Mouse (Mus musculus) embryonic facial prominence, embryonic 14.5 days (tissue): ENCODE measurements around the gene Ppox. TPM values are rescaled to one million over a fixed set of nuclear protein-coding genes. Genes with fewer than 3 reads are reported as not detected.

ENCODE experiments used
- ATAC-seq: fragments of 200-750 bp; cut with Nextera tagmentation; 2 replicates; pipeline ENCODE4 v1.8.0; 2017; ENCODE audit warnings: low read depth, moderate number of reproducible peaks, moderate TSS enrichment
- DNase-seq: peaks from one replicate; pipeline ENCODE4 v3.0.0-alpha.2; 2015; ENCODE audit warnings: low spot score
- H3K27ac ChIP-seq: fragments of 300-500 bp; sonication (generic); replicated peaks from 2 replicates; pipeline ENCODE4 v1.5.1; 2014; ENCODE audit warnings: low read depth, mild to moderate bottlenecking, low read length, moderate library complexity
- H3K27me3 ChIP-seq: fragments of 300-500 bp; sonication (generic); replicated peaks from 2 replicates; pipeline ENCODE4 v1.6.1; 2014; ENCODE audit warnings: low read length; ENCODE audit not compliant: control insufficient read depth, insufficient read depth
- H3K36me3 ChIP-seq: fragments of 300-500 bp; sonication (generic); 2 replicates; pipeline ENCODE4 v1.6.1; 2014; ENCODE audit warnings: low read length, mixed read lengths; ENCODE audit not compliant: control insufficient read depth, insufficient read depth
- H3K4me1 ChIP-seq: fragments of 300-500 bp; sonication (generic); 2 replicates; pipeline ENCODE4 v1.6.1; 2014; ENCODE audit warnings: antibody characterized with exemption, low read length; ENCODE audit not compliant: control insufficient read depth, insufficient read depth
- H3K4me2 ChIP-seq: fragments of 300-500 bp; sonication (generic); 2 replicates; pipeline ENCODE4 v1.6.1; 2014; ENCODE audit warnings: low read depth, mild to moderate bottlenecking, low read length, moderate library complexity, mixed read lengths
- H3K4me3 ChIP-seq: fragments of 300-500 bp; sonication (generic); 2 replicates; pipeline ENCODE4 v1.5.1; 2014; ENCODE audit warnings: low read depth, mild to moderate bottlenecking, low read length
- H3K9ac ChIP-seq: fragments of 300-500 bp; sonication (generic); 2 replicates; pipeline ENCODE4 v1.6.1; 2014; ENCODE audit warnings: low read depth, mild to moderate bottlenecking, low read length, moderate library complexity, mixed read lengths
- H3K9me3 ChIP-seq: fragments of 300-500 bp; sonication (generic); 2 replicates; pipeline ENCODE4 v1.6.1; 2016; ENCODE audit warnings: low read length; ENCODE audit not compliant: control insufficient read depth
- WGBS: fragments of 180-500 bp; shearing (Covaris S2); extraction: QIAGEN DNeasy Blood & Tissue Kit; methylation state at CpG from one replicate; pipeline ENCODE4 v1.1.7; 2014; 5-methylcytosine and 5-hydroxymethylcytosine counted together
- polyA plus RNA-seq: library from polyadenylated mRNA; unstranded; fragments of >200 nt; fragmentation: Nextera tagmentation; extraction: Ambion mirVana; gene quantifications from 2 replicates; pipeline ENCODE4 v1.2.1, GENCODE M21; 2014

The Ppox gene
- polyA plus RNA-seq, 1 experiment from 2014 or later, result 44.3 TPM

GRCm38 (mm10) chr1:171235791-171236190 lies 45.2 kb downstream of the Ppox start:
- H3K4me1 ChIP-seq, result no peaks in the 10 kb centered on the region
- WGBS, result 81% methylated on average over 4 of the region's 4 CpGs
- H3K9ac ChIP-seq, result no peak overlapping the region
- no peak for DNase-seq
- H3K36me3 ChIP-seq, result peaks cover 77% of the 10 kb centered on the region
- H3K4me2 ChIP-seq, result no peak overlapping the region
- H3K9me3 ChIP-seq, result no peaks in the 10 kb centered on the region
- H3K27me3 ChIP-seq, result no peaks in the 10 kb centered on the region
- no peak overlapping the region for H3K4me3 ChIP-seq
- H3K27ac ChIP-seq, result no peak overlapping the region
- ATAC-seq, result no peak

GRCm38 (mm10) chr1:171234538-171234937 lies 46.4 kb downstream of the Ppox start:
- no peak overlapping the region for H3K9ac ChIP-seq
- no peak for ATAC-seq
- 92% methylated on average over 4 of the region's 4 CpGs for WGBS

GRCm38 (mm10) chr1:171234126-171234525 lies 46.9 kb downstream of the Ppox start, which contains the start of gene Fcer1g:
Gene Fcer1g, minus strand, starts transcription at chr1:171234365.
- 91% methylated on average over 14 of the region's 14 CpGs for WGBS
- ATAC-seq (no peak), DNase-seq (no peak)
- Histone ChIP-seq H3K36me3 (peaks cover 60% of the 10 kb centered on the region), H3K27ac (no peak within 1 kb of the TSS), H3K4me3 (no peak within 1 kb of the TSS), H3K9me3 (no peaks in the 10 kb centered on the region), H3K4me1 (no peaks in the 10 kb centered on the region), H3K9ac (no peak within 1 kb of the TSS), H3K4me2 (no peak within 1 kb of the TSS), H3K27me3 (no peaks in the 10 kb centered on the region)

More at GRCm38 (mm10) chr1:171234538-171234937, 46.4 kb downstream of the Ppox start:
- no peak overlapping the region for H3K4me3 ChIP-seq
- no peak overlapping the region for H3K27ac ChIP-seq
- no peaks in the 10 kb centered on the region for H3K9me3 ChIP-seq
- no peaks in the 10 kb centered on the region for H3K4me1 ChIP-seq
- no peak for DNase-seq
- peaks cover 64% of the 10 kb centered on the region for H3K36me3 ChIP-seq
- no peaks in the 10 kb centered on the region for H3K27me3 ChIP-seq
- no peak overlapping the region for H3K4me2 ChIP-seq

GRCm38 (mm10) chr1:171232800-171233730 lies 47.9 kb downstream of the Ppox start:
- WGBS, result 86% methylated on average over 12 of the region's 12 CpGs
- Histone ChIP-seq H3K27ac (no peak overlapping the region), H3K27me3 (no peaks in the 10 kb centered on the region), H3K4me1 (no peaks in the 10 kb centered on the region), H3K4me3 (no peak overlapping the region), H3K9me3 (no peaks in the 10 kb centered on the region), H3K36me3 (peaks cover 49% of the 10 kb centered on the region), H3K4me2 (no peak overlapping the region), H3K9ac (no peak overlapping the region)
- DNase-seq (no peak), ATAC-seq (no peak)

GRCm38 (mm10) chr1:171232348-171232747 lies 48.6 kb downstream of the Ppox start:
- DNase-seq (no peak), ATAC-seq (no peak)
- no peak overlapping the region for H3K4me3 ChIP-seq
- WGBS, result 78% methylated on average over 5 of the region's 5 CpGs
- H3K4me2 ChIP-seq, result no peak overlapping the region
- no peaks in the 10 kb centered on the region for H3K9me3 ChIP-seq
- H3K27me3 ChIP-seq, result no peaks in the 10 kb centered on the region
- no peak overlapping the region for H3K27ac ChIP-seq
- H3K9ac ChIP-seq, result no peak overlapping the region
- H3K4me1 ChIP-seq, result no peaks in the 10 kb centered on the region
- peaks cover 42% of the 10 kb centered on the region for H3K36me3 ChIP-seq

GRCm38 (mm10) chr1:171231844-171232243 lies 49.1 kb downstream of the Ppox start:
- no peak overlapping the region for H3K27ac ChIP-seq
- WGBS, result 57% methylated on average over 4 of the region's 4 CpGs

GRCm38 (mm10) chr1:171230215-171230614 lies 50.8 kb downstream of the Ppox start:
- no peak overlapping the region for H3K4me3 ChIP-seq
- H3K36me3 ChIP-seq, result peaks cover 21% of the 10 kb centered on the region
- H3K9ac ChIP-seq, result no peak overlapping the region
- H3K9me3 ChIP-seq, result no peaks in the 10 kb centered on the region
- no peaks in the 10 kb centered on the region for H3K27me3 ChIP-seq
- no peak overlapping the region for H3K4me2 ChIP-seq
- ATAC-seq (no peak), DNase-seq (no peak)
- WGBS, result 46% methylated on average over 3 of the region's 3 CpGs
- H3K27ac ChIP-seq, result no peak overlapping the region
- H3K4me1 ChIP-seq, result no peaks in the 10 kb centered on the region

More at GRCm38 (mm10) chr1:171231844-171232243, 49.1 kb downstream of the Ppox start:
- ATAC-seq (no peak), DNase-seq (no peak)
- Histone ChIP-seq H3K27me3 (no peaks in the 10 kb centered on the region), H3K36me3 (peaks cover 38% of the 10 kb centered on the region), H3K4me2 (no peak overlapping the region), H3K9me3 (no peaks in the 10 kb centered on the region), H3K9ac (no peak overlapping the region), H3K4me3 (no peak overlapping the region), H3K4me1 (no peaks in the 10 kb centered on the region)

GRCm38 (mm10) chr1:171229750-171230149 lies 51.2 kb downstream of the Ppox start:
- ATAC-seq (no peak), DNase-seq (no peak)
- Histone ChIP-seq H3K9me3 (no peaks in the 10 kb centered on the region), H3K4me3 (no peak overlapping the region), H3K4me2 (no peak overlapping the region), H3K9ac (no peak overlapping the region), H3K36me3 (peaks cover 17% of the 10 kb centered on the region), H3K27me3 (no peaks in the 10 kb centered on the region), H3K27ac (no peak overlapping the region), H3K4me1 (no peaks in the 10 kb centered on the region)
- WGBS, result 45% methylated on average over 6 of the region's 6 CpGs

GRCm38 (mm10) chr1:171227879-171228278 lies 53.1 kb downstream of the Ppox start:
- ATAC-seq, result no peak
- DNase-seq, result no peak
- no peaks in the 10 kb centered on the region for H3K4me1 ChIP-seq
- no peak overlapping the region for H3K27ac ChIP-seq
- no peak overlapping the region for H3K4me3 ChIP-seq
- no peaks in the 10 kb centered on the region for H3K9me3 ChIP-seq
- no peak overlapping the region for H3K9ac ChIP-seq
- no peak overlapping the region for H3K4me2 ChIP-seq
- H3K27me3 ChIP-seq, result no peaks in the 10 kb centered on the region
- WGBS, result 80% methylated on average over 1 of the region's 1 CpGs
- no peaks in the 10 kb centered on the region for H3K36me3 ChIP-seq
